Mouse (Mus musculus): ENCODE results near the gene Wdr61. TPM values are rescaled to one million over a fixed set of nuclear protein-coding genes. Genes with fewer than 3 reads are reported as not detected.

Wdr61 gene
- total RNA-seq, 2 experiments from 2014 or later, result 60.2 to 63.6 TPM

- DNase-seq (ENCODE audit: low spot score in 2 of 2), result no peak
- TF ChIP-seq CTCF (conservative IDR thresholded peaks at IDR 0.05), result no peak
- Histone ChIP-seq H3K4me3 (no peak overlapping the region), H3K27ac (no peak overlapping the region)
These were observed 18.1 kb upstream of the Wdr61 start for GRCm38 (mm10) chr9:54752201-54752943.

GRCm38 (mm10) chr9:54751684-54752083 is 17.4 kb upstream of the Wdr61 start:
- Histone ChIP-seq H3K27ac (no peak overlapping the region), H3K4me3 (no peak overlapping the region)
- DNase-seq (ENCODE audit: low spot score in 2 of 2), result no peak
- TF ChIP-seq CTCF (conservative IDR thresholded peaks at IDR 0.05), result no peak

GRCm38 (mm10) chr9:54750215-54750981 is 16.1 kb upstream of the Wdr61 start:
- DNase-seq (ENCODE audit: low spot score in 2 of 2), result no peak
- Histone ChIP-seq H3K4me3 (no peak overlapping the region), H3K27ac (no peak overlapping the region)
- TF ChIP-seq CTCF (conservative IDR thresholded peaks at IDR 0.05), result no peak

DNA sequence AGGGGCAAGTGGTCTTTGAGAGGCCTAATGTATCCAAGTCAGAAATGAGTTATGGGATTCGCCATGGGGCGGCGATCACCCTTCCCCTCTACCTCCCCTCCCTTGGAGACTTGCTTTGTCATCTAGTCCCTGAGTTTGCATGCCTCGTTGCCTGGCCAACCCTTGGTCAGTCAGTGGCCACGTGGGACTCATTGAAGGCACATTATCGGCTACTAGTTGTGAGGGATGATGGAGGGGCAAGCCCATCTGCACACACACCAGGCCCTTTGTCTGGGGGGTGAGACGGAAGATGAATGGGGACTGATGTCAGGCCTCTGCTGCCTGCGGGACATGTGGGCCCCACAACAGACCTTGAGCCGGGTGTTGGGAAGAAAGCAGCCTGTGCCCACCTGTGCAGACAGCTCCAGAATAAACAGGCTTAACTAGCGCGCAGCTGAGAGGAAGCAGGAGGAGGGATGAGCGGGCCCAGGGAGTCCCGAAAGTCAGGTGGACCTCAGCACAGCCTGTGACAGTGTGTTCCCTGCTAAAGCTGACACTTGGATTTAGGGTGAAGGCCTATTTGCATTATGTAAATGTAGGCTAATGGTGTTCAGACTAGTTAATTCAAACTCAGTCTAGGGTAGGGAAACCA is 11.5 kb upstream of the Wdr61 start:
- TF ChIP-seq CTCF (conservative IDR thresholded peaks at IDR 0.05), result no peak
- DNase-seq (ENCODE audit: low spot score in 2 of 2), result no peak
- Histone ChIP-seq H3K4me3 (no peak overlapping the region), H3K27ac (no peak overlapping the region)

DNA sequence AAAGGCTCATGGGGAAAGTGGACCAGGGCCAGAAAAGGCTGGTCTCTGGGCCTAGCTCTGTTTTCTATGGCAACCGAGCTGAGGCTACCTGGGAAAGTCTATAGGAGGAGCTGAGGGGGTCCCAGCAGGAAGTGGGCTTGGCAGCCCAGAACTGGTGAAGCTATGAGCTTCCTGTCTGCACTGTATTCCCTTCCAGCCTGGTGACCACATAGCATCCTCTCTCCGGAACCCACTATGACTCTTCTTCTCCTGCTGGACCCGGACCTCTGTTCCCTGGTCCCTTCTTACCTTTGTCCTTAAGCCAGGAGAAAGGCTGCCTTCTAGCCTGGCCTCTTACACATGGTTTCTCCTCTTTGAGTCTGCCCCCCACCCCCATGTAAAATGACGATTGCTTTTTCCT is 9.6 kb upstream of the Wdr61 start:
- Histone ChIP-seq H3K27ac (no peak overlapping the region), H3K4me3 (no peak overlapping the region)
- TF ChIP-seq CTCF (conservative IDR thresholded peaks at IDR 0.05), result no peak
- no peak for DNase-seq (ENCODE audit: low spot score in 2 of 2)

- peak; percentile 89 for TF ChIP-seq CTCF (conservative IDR thresholded peaks at IDR 0.05)
- no peak overlapping the region for H3K27ac ChIP-seq
- H3K4me3 ChIP-seq, result no peak overlapping the region
- DNase-seq (ENCODE audit: low spot score in 2 of 2), result peak; percentile 55 to 75
These were observed 4.1 kb upstream of the Wdr61 start for GRCm38 (mm10) chr9:54738376-54738775.

GRCm38 (mm10) chr9:54736284-54736701 is 2.0 kb upstream of the Wdr61 start:
- peak; percentile 79 for TF ChIP-seq CTCF (conservative IDR thresholded peaks at IDR 0.05)
- DNase-seq (ENCODE audit: low spot score in 2 of 2), result peak in 1 of 2 experiments; percentile 28
- Histone ChIP-seq H3K4me3 (no peak overlapping the region), H3K27ac (no peak overlapping the region)

- DNase-seq (ENCODE audit: low spot score in 2 of 2), result no peak
- TF ChIP-seq CTCF (conservative IDR thresholded peaks at IDR 0.05), result no peak
- H3K4me3 ChIP-seq, result peak overlapping the region; percentile 76
- peak overlapping the region; percentile 82 for H3K27ac ChIP-seq
These were observed 427 bp upstream of the Wdr61 start for GRCm38 (mm10) chr9:54734639-54735252.

- peak; percentile 81 for TF ChIP-seq CTCF (conservative IDR thresholded peaks at IDR 0.05)
- no peak overlapping the region for H3K27ac ChIP-seq
- no peak for DNase-seq (ENCODE audit: low spot score in 2 of 2)
- H3K4me3 ChIP-seq, result no peak overlapping the region
These were observed 2.2 kb downstream of the Wdr61 start for GRCm38 (mm10) chr9:54732122-54732521.

DNA sequence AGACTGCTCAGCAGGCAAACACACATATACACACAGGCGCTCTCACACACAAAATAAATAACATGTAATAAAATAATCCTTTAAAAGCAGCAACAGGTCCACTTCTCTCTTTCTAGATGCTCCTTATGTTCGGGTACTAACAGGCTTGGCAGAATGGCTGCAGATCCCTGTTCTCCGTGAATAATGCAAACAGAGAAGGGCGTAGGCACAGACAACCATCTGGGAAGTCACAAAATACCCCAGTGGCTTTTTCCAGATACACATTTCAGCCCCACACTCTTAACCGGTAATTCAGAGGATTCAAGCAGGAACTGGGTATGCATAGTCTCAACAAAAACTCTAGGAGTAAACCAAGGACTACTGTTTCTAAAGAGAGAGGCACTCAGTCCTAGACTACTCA is 8.0 kb downstream of the Wdr61 start:
- Histone ChIP-seq H3K4me3 (no peak overlapping the region), H3K27ac (no peak overlapping the region)
- peak in 1 of 2 experiments; percentile 18 for DNase-seq (ENCODE audit: low spot score in 2 of 2)
- no peak for TF ChIP-seq CTCF (conservative IDR thresholded peaks at IDR 0.05)

DNA sequence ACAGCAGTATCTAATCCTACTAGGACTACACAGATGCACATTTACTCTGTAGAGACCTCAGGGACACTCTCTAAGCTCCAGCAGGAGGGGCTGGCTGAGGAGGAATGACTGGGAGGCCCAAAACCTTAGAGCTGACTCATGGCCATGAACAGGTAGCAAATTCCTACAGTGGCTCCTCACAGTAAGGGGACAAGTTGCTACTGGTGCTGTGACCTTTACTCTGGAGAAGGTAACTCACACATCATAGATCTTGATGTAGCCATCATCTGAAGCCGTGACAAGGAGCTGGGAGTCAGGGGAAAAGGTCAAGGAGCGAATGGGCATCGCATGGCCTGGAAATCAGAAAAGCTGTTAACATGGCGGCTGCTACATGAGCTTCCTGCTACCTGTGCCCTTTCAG is 11.7 kb downstream of the Wdr61 start:
- Histone ChIP-seq H3K27ac (peak overlapping the region; percentile 75), H3K4me3 (no peak overlapping the region)
- TF ChIP-seq CTCF (conservative IDR thresholded peaks at IDR 0.05), result no peak
- no peak for DNase-seq (ENCODE audit: low spot score in 2 of 2)

DNA sequence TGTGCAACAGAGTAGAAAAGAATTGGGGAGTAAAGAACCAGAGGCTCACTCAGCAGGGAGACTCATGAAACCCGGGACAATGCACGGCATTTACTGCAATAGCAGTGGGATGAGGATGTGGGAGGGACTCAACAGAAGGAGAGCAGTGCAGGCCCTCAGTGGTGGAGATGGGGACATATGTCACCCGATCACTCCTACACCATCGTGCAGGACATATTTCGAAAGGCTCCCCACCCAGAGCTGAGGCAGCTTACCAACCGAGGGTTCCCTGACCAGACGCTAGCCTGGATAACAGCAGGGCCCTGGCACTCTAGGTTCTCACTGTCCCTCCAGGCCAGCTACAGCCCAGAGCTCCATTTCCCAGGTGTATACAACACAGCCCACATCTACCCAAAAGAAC is 12.2 kb downstream of the Wdr61 start:
- TF ChIP-seq CTCF (conservative IDR thresholded peaks at IDR 0.05), result no peak
- peak; percentile 35 to 60 for DNase-seq (ENCODE audit: low spot score in 2 of 2)
- H3K27ac ChIP-seq, result peak overlapping the region; percentile 75
- H3K4me3 ChIP-seq, result no peak overlapping the region

DNA sequence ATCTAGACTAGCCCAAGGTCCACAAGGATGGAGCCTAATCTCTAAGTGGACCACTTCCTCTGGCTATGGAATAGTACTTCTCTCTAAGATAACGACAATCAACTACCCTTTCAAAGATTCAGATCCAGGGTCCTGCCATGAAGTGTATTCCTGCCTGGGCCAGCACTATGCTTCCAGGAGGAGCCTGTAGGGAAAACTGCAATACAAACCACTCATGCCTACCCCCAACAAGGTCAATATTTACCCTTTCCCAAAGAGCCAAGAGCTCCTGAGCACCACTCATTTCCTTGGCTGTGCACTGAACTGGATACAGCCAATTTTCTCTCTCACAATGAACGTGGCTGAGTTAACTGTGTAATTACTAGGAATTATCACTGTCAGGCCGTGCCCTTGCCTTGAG is 16.8 kb downstream of the Wdr61 start:
- TF ChIP-seq CTCF (conservative IDR thresholded peaks at IDR 0.05), result no peak
- Histone ChIP-seq H3K4me3 (no peak overlapping the region), H3K27ac (no peak overlapping the region)
- DNase-seq (ENCODE audit: low spot score in 2 of 2), result no peak

Measured in layer of hippocampus, adult 2 months (tissue).